In genomic region chr15:88667653-88668052, GRCm38 (mm10) we compare ENCODE assay signal across 28 mouse cellular contexts.
DNase-seq lines count a peak whose midpoint lies in the region; ATAC-seq lines count a peak whose summit lies in the region.
"Had no signal": no experiment of that assay in that cellular context is flagged by ENCODE, and none has a peak within 500 bp of the region (broad histone marks: within the 10 kb centered on the region; RNA-seq: fewer than 3 reads in every experiment).

No protein-coding gene starts in this region.

- no peak overlapping the region for H3K27ac ChIP-seq in forebrain, embryonic 16.5 days (ENCODE audit: low read length)
- no peak overlapping the region for H3K27ac ChIP-seq in forebrain, embryonic 11.5 days (ENCODE audit: low read depth, low read length)
- H3K27ac ChIP-seq in midbrain, embryonic 11.5 days (ENCODE audit: low read depth, low read length): no peak overlapping the region
- H3K27ac ChIP-seq in midbrain, embryonic 15.5 days: no peak overlapping the region
- H3K27ac ChIP-seq: embryonic facial prominence, embryonic 10.5 days; embryonic facial prominence, embryonic 13.5 days; gastrocnemius, adult 2 months; hindbrain, embryonic 10.5 days; hindbrain, embryonic 13.5 days; intestine, embryonic 15.5 days had no signal

- 56% methylated on average over 3 of the region's 3 CpGs for WGBS in forebrain, embryonic 16.5 days
- 94% methylated on average over 3 of the region's 3 CpGs for WGBS in forebrain, embryonic 11.5 days
- 92% methylated on average over 3 of the region's 3 CpGs for WGBS in midbrain, embryonic 11.5 days
- 80% methylated on average over 3 of the region's 3 CpGs for WGBS in midbrain, embryonic 15.5 days

- H3K4me1 ChIP-seq in forebrain, embryonic 16.5 days (replicated peaks; ENCODE audit: control insufficient read depth, insufficient read depth, low read length): peaks cover 12% of the 10 kb centered on the region
- no peaks in the 10 kb centered on the region for H3K4me1 ChIP-seq in forebrain, embryonic 11.5 days (replicated peaks; ENCODE audit: control insufficient read depth, insufficient read depth, low read length)
- peaks cover under 1% of the 10 kb centered on the region; the same call in 1 of the 2 replicates for H3K4me1 ChIP-seq in midbrain, embryonic 11.5 days (ENCODE audit: control insufficient read depth, insufficient read depth, low read length)
- no peaks in the 10 kb centered on the region for H3K4me1 ChIP-seq in midbrain, embryonic 15.5 days
- H3K4me1 ChIP-seq: embryonic facial prominence, embryonic 13.5 days; hindbrain, embryonic 13.5 days; intestine, embryonic 15.5 days had no signal

- no peak overlapping the region for H3K4me3 ChIP-seq in forebrain, embryonic 16.5 days (replicated peaks; ENCODE audit: low read length)
- H3K4me3 ChIP-seq in forebrain, embryonic 11.5 days (ENCODE audit: low read depth, low read length): no peak overlapping the region
- no peak overlapping the region for H3K4me3 ChIP-seq in midbrain, embryonic 11.5 days (ENCODE audit: low read depth, low read length)
- H3K4me3 ChIP-seq in midbrain, embryonic 15.5 days: no peak overlapping the region
- H3K4me3 ChIP-seq: embryonic facial prominence, embryonic 10.5 days; embryonic facial prominence, embryonic 13.5 days; erythroblast, embryonic 14.5 days; gastrocnemius, adult 2 months; hindbrain, embryonic 10.5 days; hindbrain, embryonic 13.5 days; intestine, embryonic 15.5 days had no signal

- peak; percentile 35 for DNase-seq in cerebellum, adult 9-10 months
- no peak for DNase-seq in cerebellum, postnatal 10 days
- no peak for DNase-seq in forebrain, embryonic 11.5 days (ENCODE audit: low spot score)
- DNase-seq in midbrain, embryonic 11.5 days (ENCODE audit: low spot score, missing footprints): peak; percentile 4
- no peak for DNase-seq in right cerebral cortex, postnatal 25 days
- DNase-seq in c-Kit-positive CD71-positive TER-119-positive erythroid progenitor cells, embryonic 14.5 days (ENCODE audit: low spot score): no peak
- DNase-seq: adrenal gland, adult 8-10 months; adrenal gland, postnatal 25 days; cerebellum, adult 18-20 months; cerebellum, adult 9-11 months; cerebellum, postnatal 36 days; embryo, embryonic 11 days; gastrocnemius, adult 2 months; gastrocnemius, postnatal 14 days; heart, adult 11 months; heart, postnatal 36 days; kidney, adult 11 months had no signal

- H3K27me3 ChIP-seq in forebrain, embryonic 16.5 days (replicated peaks; ENCODE audit: control insufficient read depth, insufficient read depth, low read length): peaks cover 3% of the 10 kb centered on the region; the same call in 1 of the 2 replicates
- H3K27me3 ChIP-seq in forebrain, embryonic 11.5 days (ENCODE audit: control insufficient read depth, insufficient read depth, low read length): peaks cover 5% of the 10 kb centered on the region; the same call in 1 of the 2 replicates
- no peaks in the 10 kb centered on the region for H3K27me3 ChIP-seq in midbrain, embryonic 11.5 days (ENCODE audit: control insufficient read depth, insufficient read depth, low read length)
- H3K27me3 ChIP-seq in midbrain, embryonic 15.5 days (replicated peaks): peaks cover 8% of the 10 kb centered on the region

- ATAC-seq in forebrain, embryonic 16.5 days: peak; percentile 55
- ATAC-seq in forebrain, embryonic 11.5 days (replicated peaks; ENCODE audit: low FRiP score): no peak
- no peak for ATAC-seq in midbrain, embryonic 11.5 days (ENCODE audit: low FRiP score)
- ATAC-seq in midbrain, embryonic 15.5 days (replicated peaks): no peak
- ATAC-seq: activated CD4-positive, CD25-positive, alpha-beta regulatory T cell, adult 4 months; hindbrain, embryonic 16.5 days; intestine, embryonic 15.5 days had no signal

- no peak overlapping the region for H3K9ac ChIP-seq in forebrain, embryonic 16.5 days (replicated peaks; ENCODE audit: low read depth, low read length)
- H3K9ac ChIP-seq in forebrain, embryonic 11.5 days (ENCODE audit: low read length): no peak overlapping the region
- H3K9ac ChIP-seq in midbrain, embryonic 11.5 days (ENCODE audit: low read length): no peak overlapping the region
- no peak overlapping the region for H3K9ac ChIP-seq in midbrain, embryonic 15.5 days
- H3K9ac ChIP-seq: embryonic facial prominence, embryonic 13.5 days; hindbrain, embryonic 13.5 days; intestine, embryonic 15.5 days had no signal

- H3K9me3 ChIP-seq in forebrain, embryonic 16.5 days (ENCODE audit: control insufficient read depth, low read length): no peaks in the 10 kb centered on the region
- no peaks in the 10 kb centered on the region for H3K9me3 ChIP-seq in forebrain, embryonic 11.5 days (ENCODE audit: control insufficient read depth, low read length)
- no peaks in the 10 kb centered on the region for H3K9me3 ChIP-seq in midbrain, embryonic 11.5 days (ENCODE audit: control insufficient read depth, low read length)
- no peaks in the 10 kb centered on the region for H3K9me3 ChIP-seq in midbrain, embryonic 15.5 days
- H3K9me3 ChIP-seq: embryonic facial prominence, embryonic 10.5 days; embryonic facial prominence, embryonic 13.5 days; hindbrain, embryonic 10.5 days; hindbrain, embryonic 13.5 days; intestine, embryonic 15.5 days had no signal

- no peak overlapping the region; the same call in 1 of the 2 replicates for H3K4me2 ChIP-seq in forebrain, embryonic 16.5 days (ENCODE audit: low read length)
- H3K4me2 ChIP-seq in forebrain, embryonic 11.5 days (ENCODE audit: low read depth, low read length, severe bottlenecking): no peak overlapping the region
- H3K4me2 ChIP-seq in midbrain, embryonic 11.5 days: no peak overlapping the region
- H3K4me2 ChIP-seq in midbrain, embryonic 15.5 days: no peak overlapping the region
- H3K4me2 ChIP-seq: embryonic facial prominence, embryonic 13.5 days; heart, embryonic 11.5 days; hindbrain, embryonic 13.5 days; intestine, embryonic 15.5 days had no signal

- H3K36me3 ChIP-seq in forebrain, embryonic 16.5 days (ENCODE audit: control insufficient read depth, insufficient read depth): no peaks in the 10 kb centered on the region
- H3K36me3 ChIP-seq in forebrain, embryonic 11.5 days (ENCODE audit: control insufficient read depth, insufficient read depth, low read length): no peaks in the 10 kb centered on the region
- no peaks in the 10 kb centered on the region for H3K36me3 ChIP-seq in midbrain, embryonic 11.5 days (ENCODE audit: control insufficient read depth, insufficient read depth, low read length)
- no peaks in the 10 kb centered on the region for H3K36me3 ChIP-seq in midbrain, embryonic 15.5 days (replicated peaks)
- H3K36me3 ChIP-seq: embryonic facial prominence, embryonic 10.5 days; embryonic facial prominence, embryonic 13.5 days; hindbrain, embryonic 10.5 days; hindbrain, embryonic 13.5 days; intestine, embryonic 15.5 days had no signal

Comparison
In these comparisons a context has a peak if more than half of its experiments do, and no peak if none do; other contexts are left out.
1. DNase-seq: peak in cerebellum, adult 9-10 months (single experiment) and midbrain, embryonic 11.5 days (single experiment); none in cerebellum, postnatal 10 days (0 of 2), forebrain, embryonic 11.5 days (single experiment), right cerebral cortex, postnatal 25 days (single experiment) and c-Kit-positive CD71-positive TER-119-positive erythroid progenitor cells, embryonic 14.5 days (single experiment).